Mouse (Mus musculus): Measurements from ENCODE around the gene Mpg. TPM values are rescaled to one million over a fixed set of nuclear protein-coding genes. Genes with fewer than 3 reads are reported as not detected.

Mpg gene
- polyA plus RNA-seq, 1 experiment from 2014 or later = 45.2 TPM

- H3K27me3 ChIP-seq (ENCODE audit: low read depth, poor library complexity, severe bottlenecking) = no peaks in the 10 kb centered on the region
- peak overlapping the region; percentile 25; the same call in 1 of the 2 replicates for H3K27ac ChIP-seq
- H3K4me3 ChIP-seq = no peak overlapping the region
- 89% methylated on average over 3 of the region's 3 CpGs for WGBS
- DNase-seq (ENCODE audit: low spot score) = no peak
- H3K36me3 ChIP-seq = peaks cover 78% of the 10 kb centered on the region
- no peaks in the 10 kb centered on the region for H3K9me3 ChIP-seq (replicated peaks)
- H3K4me1 ChIP-seq = no peaks in the 10 kb centered on the region
Measured at GRCm38 (mm10) chr11:32256566-32256965, 30.3 kb downstream of the Mpg start.

DNA sequence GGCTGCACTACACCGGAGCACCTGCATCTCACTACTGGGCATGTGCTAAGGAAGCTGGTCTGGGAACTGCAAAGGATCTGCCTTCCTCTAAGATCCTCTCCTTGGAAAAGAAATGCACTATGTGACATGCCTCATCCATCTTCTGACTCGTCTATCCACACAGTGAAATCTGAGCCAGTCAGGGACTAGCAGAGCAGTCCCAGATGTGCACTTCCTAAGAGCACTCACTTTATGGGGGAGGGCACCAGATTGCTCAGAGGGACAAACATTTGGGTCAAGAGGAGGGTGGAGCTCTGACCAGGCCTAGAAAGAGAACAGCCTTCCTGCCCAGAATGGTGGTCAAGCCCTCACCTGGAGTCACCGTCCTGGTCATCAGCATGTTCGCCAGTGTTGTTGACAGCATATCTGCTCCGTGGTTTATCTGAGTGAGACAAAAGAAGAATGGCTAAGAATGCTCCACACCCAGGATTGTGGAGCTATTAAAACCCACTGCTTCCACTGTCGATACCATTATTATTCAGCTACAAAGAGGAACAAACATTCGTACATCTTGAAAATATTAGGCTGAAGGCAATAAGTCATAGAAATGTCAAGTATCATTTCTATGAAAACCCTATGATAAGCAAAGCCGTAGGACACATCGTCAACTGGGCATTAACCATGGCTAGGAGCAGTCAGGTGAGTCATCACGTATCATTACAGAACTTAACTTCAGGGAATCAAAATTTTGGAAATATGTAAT lies 36.5 kb downstream of the Mpg start:
- Histone ChIP-seq H3K4me3 (no peak overlapping the region), H3K27me3 (ENCODE audit: low read depth, poor library complexity, severe bottlenecking) (no peaks in the 10 kb centered on the region), H3K4me1 (peaks cover 15% of the 10 kb centered on the region), H3K36me3 (peaks cover 43% of the 10 kb centered on the region), H3K27ac (no peak overlapping the region; the same call in 1 of the 2 replicates), H3K9me3 (replicated peaks) (no peaks in the 10 kb centered on the region)
- DNase-seq (ENCODE audit: low spot score) = no peak
- 74% methylated on average over 10 of the region's 10 CpGs for WGBS

GRCm38 (mm10) chr11:32265117-32265738 lies 38.9 kb downstream of the Mpg start:
- WGBS = 93% methylated on average over 3 of the region's 3 CpGs
- DNase-seq (ENCODE audit: low spot score) = no peak
- no peaks in the 10 kb centered on the region; the same call in 1 of the 2 replicates for H3K27me3 ChIP-seq (ENCODE audit: low read depth, poor library complexity, severe bottlenecking)
- H3K4me3 ChIP-seq = no peak overlapping the region
- H3K36me3 ChIP-seq = peaks cover 25% of the 10 kb centered on the region
- H3K4me1 ChIP-seq = peaks cover 19% of the 10 kb centered on the region
- no peaks in the 10 kb centered on the region for H3K9me3 ChIP-seq (replicated peaks)
- peak overlapping the region; percentile 36; the same call in 1 of the 2 replicates for H3K27ac ChIP-seq

DNA sequence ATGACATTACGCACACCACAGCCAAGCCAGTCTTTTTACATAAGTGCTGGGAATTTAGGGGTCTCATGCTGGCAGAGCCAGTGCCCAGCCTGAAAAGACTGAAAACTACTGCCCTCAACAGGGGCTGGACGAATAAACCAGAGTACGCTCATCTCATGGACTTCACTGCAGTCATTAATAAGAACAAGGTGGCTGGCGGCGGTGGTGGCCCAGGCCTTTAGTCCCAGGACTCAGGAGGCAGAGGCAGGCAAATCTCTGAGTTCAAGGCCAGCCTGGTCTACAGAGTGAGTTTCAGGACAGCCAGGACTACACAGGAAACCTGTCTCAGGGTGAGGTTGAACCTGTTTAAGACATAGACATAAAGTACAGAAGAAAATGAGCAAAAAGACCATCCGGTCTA lies 39.9 kb downstream of the Mpg start:
- Histone ChIP-seq H3K27ac (peak overlapping the region; percentile 0; the same call in 1 of the 2 replicates), H3K4me1 (peaks cover 19% of the 10 kb centered on the region), H3K36me3 (peaks cover 15% of the 10 kb centered on the region), H3K4me3 (no peak overlapping the region), H3K27me3 (ENCODE audit: low read depth, poor library complexity, severe bottlenecking) (no peaks in the 10 kb centered on the region; the same call in 1 of the 2 replicates), H3K9me3 (replicated peaks) (no peaks in the 10 kb centered on the region)
- no peak for DNase-seq (ENCODE audit: low spot score)
- WGBS = 92% methylated on average over 6 of the region's 6 CpGs

- DNase-seq (ENCODE audit: low spot score) = no peak
- Histone ChIP-seq H3K27ac (peak overlapping the region; percentile 98), H3K36me3 (peaks cover 11% of the 10 kb centered on the region), H3K4me1 (peaks cover 19% of the 10 kb centered on the region), H3K4me3 (peak overlapping the region; percentile 84), H3K27me3 (ENCODE audit: low read depth, poor library complexity, severe bottlenecking) (no peaks in the 10 kb centered on the region; the same call in 1 of the 2 replicates), H3K9me3 (replicated peaks) (no peaks in the 10 kb centered on the region)
- 35% methylated on average over 6 of the region's 6 CpGs for WGBS
Measured at GRCm38 (mm10) chr11:32266776-32267175, 40.5 kb downstream of the Mpg start.

GRCm38 (mm10) chr11:32267188-32267884 lies 41.0 kb downstream of the Mpg start, which contains the start of gene Nprl3:
Gene Nprl3 (minus strand): TSS chr11:32267707.
- H3K4me3 ChIP-seq = peak within 1 kb of the TSS; percentile 84
- peak within 1 kb of the TSS; percentile 98 for H3K27ac ChIP-seq
- peaks cover 19% of the 10 kb centered on the region for H3K4me1 ChIP-seq
- H3K36me3 ChIP-seq = peaks cover 6% of the 10 kb centered on the region
- WGBS = under 1% methylated on average over 54 of the region's 54 CpGs
- no peaks in the 10 kb centered on the region; the same call in 1 of the 2 replicates for H3K27me3 ChIP-seq (ENCODE audit: low read depth, poor library complexity, severe bottlenecking)
- H3K9me3 ChIP-seq (replicated peaks) = no peaks in the 10 kb centered on the region
- DNase-seq (ENCODE audit: low spot score) = peak; percentile 96

GRCm38 (mm10) chr11:32267964-32268363 lies 41.7 kb downstream of the Mpg start:
- no peaks in the 10 kb centered on the region for H3K9me3 ChIP-seq (replicated peaks)
- 33% methylated on average over 5 of the region's 5 CpGs for WGBS

GRCm38 (mm10) chr11:32268952-32269351 lies 42.6 kb downstream of the Mpg start:
- H3K27ac ChIP-seq = no peak overlapping the region
- no peak overlapping the region for H3K4me3 ChIP-seq
- no peaks in the 10 kb centered on the region for H3K36me3 ChIP-seq
- no peak for DNase-seq (ENCODE audit: low spot score)
- 80% methylated on average over 5 of the region's 5 CpGs for WGBS
- peaks cover 13% of the 10 kb centered on the region for H3K4me1 ChIP-seq
- H3K27me3 ChIP-seq (ENCODE audit: low read depth, poor library complexity, severe bottlenecking) = no peaks in the 10 kb centered on the region; the same call in 1 of the 2 replicates
- no peaks in the 10 kb centered on the region for H3K9me3 ChIP-seq (replicated peaks)

More at GRCm38 (mm10) chr11:32267964-32268363, 41.7 kb downstream of the Mpg start:
- Histone ChIP-seq H3K4me3 (peak overlapping the region; percentile 84), H3K36me3 (no peaks in the 10 kb centered on the region), H3K27me3 (ENCODE audit: low read depth, poor library complexity, severe bottlenecking) (no peaks in the 10 kb centered on the region; the same call in 1 of the 2 replicates), H3K4me1 (peaks cover 13% of the 10 kb centered on the region), H3K27ac (peak overlapping the region; percentile 98)
- no peak for DNase-seq (ENCODE audit: low spot score)

GRCm38 (mm10) chr11:32271178-32271577 lies 44.9 kb downstream of the Mpg start:
- Histone ChIP-seq H3K36me3 (no peaks in the 10 kb centered on the region), H3K4me1 (peaks cover 10% of the 10 kb centered on the region), H3K4me3 (no peak overlapping the region), H3K27me3 (ENCODE audit: low read depth, poor library complexity, severe bottlenecking) (peaks cover under 1% of the 10 kb centered on the region; the same call in 1 of the 2 replicates), H3K9me3 (replicated peaks) (no peaks in the 10 kb centered on the region), H3K27ac (no peak overlapping the region)
- WGBS = 54% methylated on average over 4 of the region's 4 CpGs
- no peak for DNase-seq (ENCODE audit: low spot score)

DNA sequence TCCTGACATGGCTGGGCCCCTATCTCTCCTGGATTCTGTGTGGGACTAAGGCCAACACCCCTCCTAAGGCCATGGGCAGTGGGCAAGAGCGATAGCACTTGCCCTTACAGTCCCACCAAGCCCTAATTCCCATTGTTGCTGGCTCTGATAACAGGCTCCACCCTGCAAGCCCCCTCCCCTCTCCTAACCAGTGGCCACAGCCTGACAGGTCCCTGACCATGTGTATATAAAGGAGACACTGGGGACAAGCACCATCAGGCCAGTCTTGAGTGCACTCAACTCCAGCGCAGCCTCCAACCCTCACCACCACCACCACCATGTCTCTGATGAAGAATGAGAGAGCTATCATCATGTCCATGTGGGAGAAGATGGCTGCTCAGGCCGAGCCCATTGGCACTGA lies 50.0 kb downstream of the Mpg start, which contains the start of gene Hba-x:
Gene Hba-x, plus strand, starts transcription at position 54 of the 400 bp plus-strand sequence.
- Histone ChIP-seq H3K27ac (no peak within 1 kb of the TSS), H3K4me3 (no peak within 1 kb of the TSS), H3K4me1 (no peaks in the 10 kb centered on the region)

GRCm38 (mm10) chr11:32277736-32278457 lies 51.6 kb downstream of the Mpg start:
- no peak overlapping the region for H3K4me3 ChIP-seq
- no peak for DNase-seq (ENCODE audit: low spot score)
- H3K9me3 ChIP-seq (replicated peaks) = no peaks in the 10 kb centered on the region
- H3K4me1 ChIP-seq = no peaks in the 10 kb centered on the region
- WGBS = 66% methylated on average over 21 of the region's 21 CpGs
- H3K27ac ChIP-seq = no peak overlapping the region
- H3K36me3 ChIP-seq = no peaks in the 10 kb centered on the region
- peaks cover 40% of the 10 kb centered on the region for H3K27me3 ChIP-seq (ENCODE audit: low read depth, poor library complexity, severe bottlenecking)

More for the DNA sequence above, 50.0 kb downstream of the Mpg start, which contains the start of gene Hba-x:
- no peak for DNase-seq (ENCODE audit: low spot score)
- Histone ChIP-seq H3K27me3 (ENCODE audit: low read depth, poor library complexity, severe bottlenecking) (peaks cover 35% of the 10 kb centered on the region), H3K36me3 (no peaks in the 10 kb centered on the region), H3K9me3 (replicated peaks) (no peaks in the 10 kb centered on the region)
- 74% methylated on average over 3 of the region's 3 CpGs for WGBS

- WGBS = 82% methylated on average over 12 of the region's 12 CpGs
- no peak for DNase-seq (ENCODE audit: low spot score)
- no peaks in the 10 kb centered on the region for H3K36me3 ChIP-seq
- H3K4me1 ChIP-seq = no peaks in the 10 kb centered on the region
- H3K9me3 ChIP-seq (replicated peaks) = no peaks in the 10 kb centered on the region
- H3K27ac ChIP-seq = no peak overlapping the region
- peaks cover 40% of the 10 kb centered on the region for H3K27me3 ChIP-seq (ENCODE audit: low read depth, poor library complexity, severe bottlenecking)
- H3K4me3 ChIP-seq = no peak overlapping the region
Measured at GRCm38 (mm10) chr11:32278458-32278957, 52.2 kb downstream of the Mpg start.
